Mouse (Mus musculus) kidney, adult 8-10 months (tissue): Measurements from ENCODE around the gene Slc24a1.

Source experiments
- DNase-seq, 2 experiments: peaks; one replicate each; pipeline ENCODE4 v3.0.0; 2022

Slc24a1 gene

DNA sequence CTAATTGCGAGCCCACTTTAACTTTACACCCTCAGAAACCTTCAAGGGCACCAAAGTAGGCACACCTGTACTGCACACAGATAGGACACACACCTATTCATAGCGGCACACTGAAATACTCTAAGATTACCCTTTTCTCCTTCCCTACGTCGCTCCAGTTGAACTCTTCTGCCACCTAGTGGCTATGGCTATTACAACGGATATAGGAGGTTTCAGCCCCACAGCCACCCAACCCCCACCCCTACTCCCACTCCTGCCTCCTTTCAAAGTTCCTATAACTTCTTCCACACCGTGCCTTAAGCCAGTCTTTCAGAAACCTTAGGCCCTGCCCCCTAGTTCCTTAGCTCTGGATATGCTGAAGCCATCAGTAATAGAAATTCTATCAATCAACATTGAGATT lies 14.9 kb downstream of the Slc24a1 start:
- DNase-seq: peak; percentile 34 to 56

- DNase-seq: peak; percentile 55 to 69
Observed at GRCm38 (mm10) chr9:64934015-64934754, 17.2 kb downstream of the Slc24a1 start.

DNA sequence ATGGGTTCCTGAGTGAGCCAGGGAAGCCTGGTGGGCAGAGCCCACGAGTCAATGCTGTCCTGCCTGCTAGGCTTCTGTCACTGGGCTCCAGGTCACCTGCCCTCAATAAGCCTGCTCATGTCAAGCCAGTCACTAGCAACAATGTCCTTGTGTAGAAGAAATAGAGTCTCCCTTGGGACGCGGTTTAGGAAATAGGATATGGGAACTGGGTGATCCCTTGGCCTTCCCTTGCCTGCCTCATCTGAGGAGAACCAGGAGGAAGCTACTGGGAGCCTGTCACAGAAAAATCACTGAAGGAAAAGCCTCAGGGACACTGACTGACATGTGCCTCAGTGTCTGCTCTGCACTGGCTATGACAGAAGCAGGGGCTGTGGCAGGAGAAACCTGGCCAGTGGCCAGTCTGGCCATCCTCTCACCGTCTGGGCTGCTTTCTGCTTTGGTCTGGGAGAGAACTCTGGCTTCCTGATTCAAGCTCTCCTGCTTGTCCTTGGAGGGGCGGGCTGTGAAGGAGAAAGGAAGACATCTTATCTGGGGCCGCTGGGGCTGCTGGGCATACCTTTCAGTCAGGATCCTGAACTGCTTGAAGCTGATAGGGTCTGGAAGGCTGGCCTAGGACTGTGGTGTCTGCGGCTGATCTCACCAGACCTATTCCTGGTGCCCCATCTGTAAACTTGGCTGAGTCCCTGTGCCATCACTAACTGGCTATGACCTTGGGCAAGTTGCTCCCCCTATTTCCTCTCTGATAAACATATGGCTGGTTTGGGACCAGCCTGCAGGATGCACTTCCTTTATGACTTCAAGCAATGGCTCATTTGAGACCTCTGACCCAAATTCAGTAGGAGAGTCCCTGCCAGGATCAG lies 19.4 kb downstream of the Slc24a1 start:
- no peak for DNase-seq

- no peak for DNase-seq
Observed at GRCm38 (mm10) chr9:64930256-64930655, 21.2 kb downstream of the Slc24a1 start.

DNA sequence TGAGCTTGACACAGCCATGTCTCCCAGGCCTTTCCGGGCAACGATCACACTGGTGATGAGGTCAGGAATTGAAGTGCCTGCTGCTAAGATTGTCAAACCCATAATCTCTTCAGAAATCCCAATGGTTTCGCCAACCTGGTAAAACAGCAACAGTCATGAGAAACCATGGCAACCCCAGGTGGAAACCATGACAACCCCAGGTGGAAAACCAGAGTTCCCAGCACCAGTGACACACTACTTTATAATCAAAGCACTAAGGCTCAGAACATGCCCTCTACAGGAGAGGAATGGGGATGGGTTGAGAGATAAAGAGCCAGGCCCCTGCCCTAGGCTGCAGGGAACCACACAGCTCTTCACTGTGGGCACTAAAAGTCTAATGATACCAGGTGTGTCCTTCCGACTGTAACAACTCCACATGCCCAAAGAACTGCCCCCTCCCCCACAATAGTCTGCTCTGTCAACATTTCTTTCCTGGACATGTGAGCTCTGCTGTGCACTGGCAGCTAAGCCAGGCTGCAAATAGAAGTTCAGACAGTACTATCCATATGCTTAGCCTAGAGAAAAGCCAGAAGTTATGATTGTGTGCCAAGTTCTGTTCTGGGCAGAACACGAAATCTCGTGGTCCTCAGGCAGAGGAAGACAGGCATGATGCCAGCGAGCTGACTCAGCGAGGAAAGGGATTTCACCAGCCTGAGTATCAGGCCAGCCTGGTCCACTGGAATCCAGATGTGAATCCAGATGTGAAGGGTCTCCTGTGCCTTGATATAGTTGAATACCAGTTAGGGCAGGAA lies 25.0 kb downstream of the Slc24a1 start:
- DNase-seq: no peak

DNA sequence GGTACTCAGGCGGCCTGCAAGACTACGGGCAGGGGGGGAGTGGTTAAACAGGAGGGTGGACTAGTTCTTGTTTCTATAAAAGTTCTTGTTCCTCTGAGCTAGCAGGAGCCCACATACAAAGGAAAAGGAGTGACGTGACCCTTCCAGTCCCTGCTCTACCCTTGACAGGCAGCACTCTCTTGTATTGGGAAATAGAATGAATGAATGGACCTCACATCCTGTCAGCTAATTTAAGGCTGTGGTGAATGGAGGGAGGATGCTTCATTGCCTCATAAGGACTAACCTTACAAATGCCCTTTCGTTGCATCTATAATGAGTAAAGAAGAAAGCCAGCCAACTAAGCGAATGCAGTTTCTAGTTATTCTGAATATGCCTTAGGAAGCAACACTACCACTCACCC lies 25.6 kb downstream of the Slc24a1 start:
- no peak for DNase-seq

DNA sequence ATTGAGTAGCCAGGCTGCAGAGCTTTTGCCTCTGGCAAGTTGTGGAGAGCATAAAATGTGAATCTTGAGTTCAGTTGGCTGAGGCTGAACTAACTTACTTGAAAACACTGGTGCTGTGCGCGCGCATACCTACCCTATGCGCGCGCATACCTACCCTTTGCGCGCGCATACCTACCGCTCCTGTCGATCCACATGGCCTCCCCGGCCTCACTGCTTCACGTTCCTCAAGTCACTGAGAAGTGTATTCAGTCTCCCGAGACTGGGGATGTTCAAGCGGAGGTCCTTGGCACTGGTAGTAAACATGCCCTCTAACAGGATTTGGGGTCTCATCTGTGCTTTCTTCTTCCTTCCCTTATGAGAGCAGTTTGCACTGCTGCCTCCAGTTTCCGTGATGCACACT lies 32.8 kb downstream of the Slc24a1 start:
- no peak for DNase-seq

- no peak for DNase-seq
Observed at GRCm38 (mm10) chr9:64914629-64915028, 36.8 kb downstream of the Slc24a1 start.

DNA sequence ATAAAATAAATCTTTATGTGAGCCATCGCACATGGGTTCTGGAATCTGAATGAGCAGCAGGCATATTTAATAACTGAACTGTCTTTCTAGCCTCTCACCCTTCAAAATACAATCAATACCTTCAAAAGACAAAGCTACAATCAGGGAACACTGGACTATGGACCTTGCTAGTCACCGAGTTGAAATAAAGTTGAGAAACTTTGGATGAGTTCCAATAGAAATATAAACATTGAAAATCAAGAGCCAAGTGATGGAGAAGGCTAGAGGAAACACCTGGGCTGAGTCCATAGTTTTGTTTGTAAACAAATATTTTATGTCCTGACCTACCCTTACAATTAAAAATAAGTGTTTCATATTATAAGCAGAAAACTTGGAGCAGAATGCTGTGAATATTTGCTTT lies 37.4 kb downstream of the Slc24a1 start:
- DNase-seq: no peak

DNA sequence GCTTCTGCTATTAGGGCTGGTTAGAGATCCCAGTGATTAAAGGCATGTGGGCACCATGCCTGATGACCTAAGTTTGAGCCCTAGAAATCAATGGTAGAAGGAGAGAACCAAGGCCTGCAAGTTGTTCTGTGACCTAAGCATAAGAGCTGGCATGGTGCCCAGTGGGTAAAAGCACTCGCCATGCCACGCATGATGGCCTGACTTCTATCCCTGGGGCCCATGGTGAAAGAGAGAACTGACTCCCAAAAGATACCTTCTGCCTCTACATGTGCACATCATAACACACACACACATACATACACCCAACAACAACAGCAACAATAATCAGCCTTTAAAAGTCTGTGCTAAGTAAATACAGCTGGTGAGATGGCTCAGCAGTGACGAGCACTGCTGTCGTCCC lies 38.0 kb downstream of the Slc24a1 start:
- DNase-seq: no peak

GRCm38 (mm10) chr9:64907441-64907840 lies 44.0 kb downstream of the Slc24a1 start:
- DNase-seq: no peak

GRCm38 (mm10) chr9:64904917-64905640 lies 46.3 kb downstream of the Slc24a1 start:
- DNase-seq: no peak

DNA sequence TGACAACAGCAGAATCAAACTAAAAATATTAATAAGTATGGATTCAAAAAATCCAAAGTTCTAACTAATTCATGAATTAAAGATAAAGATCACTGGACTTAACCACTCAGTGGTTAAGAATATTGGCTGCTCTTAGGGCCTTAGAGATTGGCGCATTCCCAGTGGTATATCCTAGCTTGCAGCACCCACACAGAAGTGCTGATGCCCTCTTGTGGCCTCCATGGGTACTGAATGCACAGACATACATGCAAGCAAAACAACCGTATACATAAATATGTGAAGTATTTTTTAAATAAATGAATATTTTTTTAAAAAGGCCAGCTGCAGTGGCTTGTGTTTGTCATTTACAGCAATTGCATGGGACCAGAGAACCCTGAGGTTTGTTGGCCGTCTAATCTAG lies 48.0 kb downstream of the Slc24a1 start:
- peak; percentile 49 to 81 for DNase-seq

- DNase-seq: no peak
Observed at GRCm38 (mm10) chr9:64902866-64903265, 48.5 kb downstream of the Slc24a1 start.

DNA sequence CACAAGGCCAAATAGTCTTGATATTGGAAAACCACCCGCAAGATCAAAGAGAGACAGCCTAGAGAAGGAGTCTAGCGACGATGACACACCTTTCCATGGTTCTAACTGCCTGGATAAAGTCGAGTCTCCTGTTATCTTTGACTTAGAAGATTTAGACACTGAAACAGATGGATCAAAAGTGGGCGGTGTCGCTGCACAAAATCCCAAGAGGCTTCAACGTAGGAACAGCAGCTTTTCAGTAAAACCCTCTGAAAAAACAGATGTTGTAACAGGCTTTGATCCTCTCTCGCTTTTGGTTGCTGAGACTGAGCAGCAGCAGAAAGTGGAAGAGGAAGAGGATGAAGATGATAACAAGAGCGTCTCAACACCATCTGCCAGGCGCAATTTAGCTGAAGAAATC lies 54.8 kb downstream of the Slc24a1 start:
- DNase-seq: no peak

DNA sequence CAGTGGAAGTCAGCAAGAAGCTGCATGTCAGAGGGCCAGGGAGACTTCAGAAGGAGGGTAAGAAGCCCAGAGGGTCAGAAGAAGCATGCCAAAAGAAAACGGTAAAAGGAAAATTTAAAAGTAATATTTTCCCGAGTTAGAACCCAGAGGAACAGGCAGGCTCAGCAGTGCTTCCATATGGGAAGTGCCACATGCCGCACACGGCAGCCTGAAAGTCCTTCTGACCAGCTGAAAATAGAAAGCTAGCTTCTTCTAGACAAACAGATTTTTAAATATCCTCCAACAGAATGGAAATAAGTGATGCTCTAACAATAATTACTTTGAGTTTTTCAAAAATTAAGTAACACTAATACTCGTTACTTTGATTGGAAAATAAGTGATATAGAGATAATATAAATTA lies 65.4 kb downstream of the Slc24a1 start:
- no peak for DNase-seq
